Mouse (Mus musculus) myocyte (in vitro differentiated cells): ENCODE measurements around the gene Rangap1.

Experiments used
- CEBPB ChIP-seq: IDR thresholded peaks from 2 replicates; pipeline ENCODE4 v1.6.1; 2011; ENCODE audit warnings: mild to moderate bottlenecking, moderate library complexity; ENCODE audit not compliant: poor library complexity, insufficient read depth, severe bottlenecking
- E2F4 ChIP-seq: IDR thresholded peaks from one replicate; pipeline ENCODE4 v1.6.1; 2011; ENCODE audit warnings: mild to moderate bottlenecking, control low read depth, moderate library complexity; ENCODE audit not compliant: insufficient read depth
- MAX ChIP-seq: IDR thresholded peaks from one replicate; pipeline ENCODE4 v1.6.1; 2011; ENCODE audit warnings: low read depth, mild to moderate bottlenecking, control low read depth
- MYOD1 ChIP-seq, 3 experiments: IDR thresholded peaks; one replicate each; pipeline ENCODE4 v1.6.1; 2011; ENCODE audit warnings: control low read depth in 2 of 3, low read depth in 2 of 3, mild to moderate bottlenecking in 2 of 3, moderate library complexity in 1 of 3; ENCODE audit not compliant: insufficient read length in 2 of 3, control insufficient read depth in 1 of 3
- MYOG ChIP-seq, 3 experiments: IDR thresholded peaks; one replicate each; pipeline ENCODE4 v1.6.1; 2011; ENCODE audit warnings: control low read depth in 2 of 3, low read depth in 2 of 3, mild to moderate bottlenecking in 2 of 3; ENCODE audit not compliant: insufficient read length in 2 of 3, control insufficient read depth in 1 of 3, insufficient read depth in 1 of 3
- POLR2A ChIP-seq: IDR thresholded peaks from one replicate; pipeline ENCODE4 v1.6.1; 2011; ENCODE audit warnings: low read depth, mild to moderate bottlenecking, control low read depth, moderate library complexity; ENCODE audit not compliant: insufficient read length
- POLR2AphosphoS2 ChIP-seq: IDR thresholded peaks from one replicate; pipeline ENCODE4 v1.6.1; 2011; ENCODE audit warnings: low read depth, control low read depth; ENCODE audit not compliant: insufficient read length
- TCF12 ChIP-seq: IDR thresholded peaks from one replicate; pipeline ENCODE4 v1.6.1; 2011; ENCODE audit warnings: mild to moderate bottlenecking, control low read depth; ENCODE audit not compliant: poor library complexity, insufficient read depth, severe bottlenecking
- TCF3 ChIP-seq: IDR thresholded peaks from one replicate; pipeline ENCODE4 v1.6.1; 2011; ENCODE audit warnings: low read depth, control low read depth; ENCODE audit not compliant: insufficient read length
- USF1 ChIP-seq: IDR thresholded peaks from one replicate; pipeline ENCODE4 v1.6.1; 2011; ENCODE audit warnings: low read depth, mild to moderate bottlenecking, control low read depth, moderate library complexity

GRCm38 (mm10) chr15:81760361-81761079 lies 15.2 kb upstream of the Rangap1 start:
- TF ChIP-seq POLR2A (no peak), USF1 (peak; percentile 29), MYOD1 (IDR thresholded peaks at IDR 0.05; ENCODE audit: control insufficient read depth in 1 of 3, insufficient read length in 2 of 3, low read depth in 2 of 3) (no peak), POLR2AphosphoS2 (no peak), CEBPB (no peak), TCF3 (no peak), E2F4 (no peak), MAX (no peak), TCF12 (no peak), MYOG (IDR thresholded peaks at IDR 0.05; ENCODE audit: control insufficient read depth in 1 of 3, insufficient read depth in 1 of 3, insufficient read length in 2 of 3, low read depth in 2 of 3) (no peak)
